Mouse (Mus musculus): ENCODE data around the gene Sipa1l1. TPM values are rescaled to one million over a fixed set of nuclear protein-coding genes. Genes with fewer than 3 reads are reported as not detected.
"Not testable (repeated sequence)": the region's sequence is repeated elsewhere in the genome, so short reads cannot be mapped to it uniquely, and the experiment has no call there.

The Sipa1l1 gene
- polyA plus RNA-seq, 1 experiment: 9.7 TPM

GRCm38 (mm10) chr12:82489621-82490020 lies 320.5 kb downstream of the Sipa1l1 start:
- Histone ChIP-seq H3K79me3 (ENCODE audit: low read depth) (no peaks in the 10 kb centered on the region), H3K36me3 (ENCODE audit: control insufficient read depth, insufficient read depth) (no peaks in the 10 kb centered on the region), H3K79me2 (ENCODE audit: control insufficient read depth, insufficient read depth) (no peaks in the 10 kb centered on the region), H3K27me3 (ENCODE audit: control insufficient read depth, insufficient read depth, insufficient read length) (peaks cover 6% of the 10 kb centered on the region), H3ac (ENCODE audit: control insufficient read depth, insufficient read length, low read depth) (no peak overlapping the region), H3K4me3 (ENCODE audit: insufficient read depth, poor library complexity, severe bottlenecking) (no peak overlapping the region)
- TF ChIP-seq CTCF (IDR thresholded peaks at IDR 0.05; ENCODE audit: control insufficient read depth, insufficient read depth, insufficient read length): no peak
- TF ChIP-seq FOSL1 (IDR thresholded peaks at IDR 0.05; ENCODE audit: insufficient read depth, low read length, poor library complexity, severe bottlenecking): no peak
- no peak for TF ChIP-seq CEBPB (IDR thresholded peaks at IDR 0.05; ENCODE audit: low read depth)
- TF ChIP-seq USF1 (IDR thresholded peaks at IDR 0.05; ENCODE audit: low read depth): no peak
- TF ChIP-seq MAX (IDR thresholded peaks at IDR 0.05): no peak

GRCm38 (mm10) chr12:82492456-82492855 lies 323.3 kb downstream of the Sipa1l1 start:
- peaks cover 6% of the 10 kb centered on the region for H3K27me3 ChIP-seq (ENCODE audit: control insufficient read depth, insufficient read depth, insufficient read length)
- no peaks in the 10 kb centered on the region for H3K79me3 ChIP-seq (ENCODE audit: low read depth)
- H3ac ChIP-seq (ENCODE audit: control insufficient read depth, insufficient read length, low read depth): no peak overlapping the region
- no peak overlapping the region for H3K4me3 ChIP-seq (ENCODE audit: insufficient read depth, poor library complexity, severe bottlenecking)
- H3K36me3 ChIP-seq (ENCODE audit: control insufficient read depth, insufficient read depth): no peaks in the 10 kb centered on the region
- no peaks in the 10 kb centered on the region for H3K79me2 ChIP-seq (ENCODE audit: control insufficient read depth, insufficient read depth)
- TF ChIP-seq FOSL1 (IDR thresholded peaks at IDR 0.05; ENCODE audit: insufficient read depth, low read length, poor library complexity, severe bottlenecking) (no peak), MAX (IDR thresholded peaks at IDR 0.05) (no peak), MYOD1 (IDR thresholded peaks at IDR 0.05; ENCODE audit: control insufficient read depth, insufficient read length, low read depth) (no peak), USF1 (IDR thresholded peaks at IDR 0.05; ENCODE audit: low read depth) (no peak), MYOG (IDR thresholded peaks at IDR 0.05; ENCODE audit: control insufficient read depth, extremely low read depth, insufficient read length) (no peak), CEBPB (IDR thresholded peaks at IDR 0.05; ENCODE audit: low read depth) (no peak), CTCF (IDR thresholded peaks at IDR 0.05; ENCODE audit: control insufficient read depth, insufficient read depth, insufficient read length) (no peak)

GRCm38 (mm10) chr12:82493260-82493659 lies 324.1 kb downstream of the Sipa1l1 start:
- not testable (repeated sequence) for H3K27me3 ChIP-seq (ENCODE audit: control insufficient read depth, insufficient read depth, insufficient read length); H3K79me2 ChIP-seq (ENCODE audit: control insufficient read depth, insufficient read depth); H3ac ChIP-seq (ENCODE audit: control insufficient read depth, insufficient read length, low read depth); H3K36me3 ChIP-seq (ENCODE audit: control insufficient read depth, insufficient read depth); H3K79me3 ChIP-seq (ENCODE audit: low read depth); H3K4me3 ChIP-seq (ENCODE audit: insufficient read depth, poor library complexity, severe bottlenecking)

- no peaks in the 10 kb centered on the region for H3K79me3 ChIP-seq (ENCODE audit: low read depth)
- no peak overlapping the region for H3K4me3 ChIP-seq (ENCODE audit: insufficient read depth, poor library complexity, severe bottlenecking)
- no peaks in the 10 kb centered on the region for H3K36me3 ChIP-seq (ENCODE audit: control insufficient read depth, insufficient read depth)
- no peak for TF ChIP-seq FOSL1 (IDR thresholded peaks at IDR 0.05; ENCODE audit: insufficient read depth, low read length, poor library complexity, severe bottlenecking)
- TF ChIP-seq MAX (IDR thresholded peaks at IDR 0.05): no peak
- no peak for TF ChIP-seq CTCF (IDR thresholded peaks at IDR 0.05; ENCODE audit: control insufficient read depth, insufficient read depth, insufficient read length)
- TF ChIP-seq USF1 (IDR thresholded peaks at IDR 0.05; ENCODE audit: low read depth): no peak
- TF ChIP-seq MYOG (IDR thresholded peaks at IDR 0.05; ENCODE audit: control insufficient read depth, extremely low read depth, insufficient read length): no peak
- TF ChIP-seq CEBPB (IDR thresholded peaks at IDR 0.05; ENCODE audit: low read depth): no peak
- no peak for TF ChIP-seq MYOD1 (IDR thresholded peaks at IDR 0.05; ENCODE audit: control insufficient read depth, insufficient read length, low read depth)
- no peak overlapping the region for H3ac ChIP-seq (ENCODE audit: control insufficient read depth, insufficient read length, low read depth)
- no peaks in the 10 kb centered on the region for H3K79me2 ChIP-seq (ENCODE audit: control insufficient read depth, insufficient read depth)
- peaks cover 2% of the 10 kb centered on the region for H3K27me3 ChIP-seq (ENCODE audit: control insufficient read depth, insufficient read depth, insufficient read length)
Observed at GRCm38 (mm10) chr12:82495936-82496335, 326.8 kb downstream of the Sipa1l1 start.

GRCm38 (mm10) chr12:82497866-82498631 lies 328.9 kb downstream of the Sipa1l1 start:
- H3K27me3 ChIP-seq (ENCODE audit: control insufficient read depth, insufficient read depth, insufficient read length): no peaks in the 10 kb centered on the region
- no peaks in the 10 kb centered on the region for H3K79me3 ChIP-seq (ENCODE audit: low read depth)
- no peak overlapping the region for H3ac ChIP-seq (ENCODE audit: control insufficient read depth, insufficient read length, low read depth)
- no peaks in the 10 kb centered on the region for H3K36me3 ChIP-seq (ENCODE audit: control insufficient read depth, insufficient read depth)
- H3K79me2 ChIP-seq (ENCODE audit: control insufficient read depth, insufficient read depth): no peaks in the 10 kb centered on the region
- no peak overlapping the region for H3K4me3 ChIP-seq (ENCODE audit: insufficient read depth, poor library complexity, severe bottlenecking)
- no peak for TF ChIP-seq MYOG (IDR thresholded peaks at IDR 0.05; ENCODE audit: control insufficient read depth, extremely low read depth, insufficient read length)
- TF ChIP-seq CEBPB (IDR thresholded peaks at IDR 0.05; ENCODE audit: low read depth): no peak
- no peak for TF ChIP-seq USF1 (IDR thresholded peaks at IDR 0.05; ENCODE audit: low read depth)
- TF ChIP-seq MAX (IDR thresholded peaks at IDR 0.05): no peak
- no peak for TF ChIP-seq CTCF (IDR thresholded peaks at IDR 0.05; ENCODE audit: control insufficient read depth, insufficient read depth, insufficient read length)

DNA sequence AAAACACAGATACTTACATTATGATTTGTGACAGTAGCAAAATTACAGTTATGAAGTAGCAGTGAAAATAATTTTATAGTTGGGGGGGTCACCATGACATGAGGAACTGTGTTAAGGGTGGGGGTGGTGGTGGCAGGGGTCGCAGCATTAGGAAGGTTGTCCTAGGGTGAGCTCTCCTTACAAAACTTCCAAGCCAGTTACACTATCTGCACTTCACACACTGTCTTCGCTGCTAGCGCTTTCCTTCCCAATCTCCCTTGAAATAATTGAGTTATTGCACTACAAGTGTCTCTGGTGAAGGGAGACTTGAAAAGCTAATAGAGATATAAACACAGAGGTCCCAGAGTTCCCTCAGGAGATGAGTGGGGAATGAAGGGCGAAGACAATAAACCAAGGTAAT lies 329.6 kb downstream of the Sipa1l1 start:
- TF ChIP-seq CTCF (IDR thresholded peaks at IDR 0.05; ENCODE audit: control insufficient read depth, insufficient read depth, insufficient read length) (no peak), MYOG (IDR thresholded peaks at IDR 0.05; ENCODE audit: control insufficient read depth, extremely low read depth, insufficient read length) (no peak), FOSL1 (IDR thresholded peaks at IDR 0.05; ENCODE audit: insufficient read depth, low read length, poor library complexity, severe bottlenecking) (no peak), CEBPB (IDR thresholded peaks at IDR 0.05; ENCODE audit: low read depth) (no peak), MYOD1 (IDR thresholded peaks at IDR 0.05; ENCODE audit: control insufficient read depth, insufficient read length, low read depth) (no peak), MAX (IDR thresholded peaks at IDR 0.05) (no peak), USF1 (IDR thresholded peaks at IDR 0.05; ENCODE audit: low read depth) (no peak)
- Histone ChIP-seq H3K4me3 (ENCODE audit: insufficient read depth, poor library complexity, severe bottlenecking) (no peak overlapping the region), H3K36me3 (ENCODE audit: control insufficient read depth, insufficient read depth) (no peaks in the 10 kb centered on the region), H3K27me3 (ENCODE audit: control insufficient read depth, insufficient read depth, insufficient read length) (no peaks in the 10 kb centered on the region), H3ac (ENCODE audit: control insufficient read depth, insufficient read length, low read depth) (no peak overlapping the region), H3K79me3 (ENCODE audit: low read depth) (no peaks in the 10 kb centered on the region), H3K79me2 (ENCODE audit: control insufficient read depth, insufficient read depth) (no peaks in the 10 kb centered on the region)
